Mouse (Mus musculus): ENCODE data around the gene Adamtsl5.

DNA sequence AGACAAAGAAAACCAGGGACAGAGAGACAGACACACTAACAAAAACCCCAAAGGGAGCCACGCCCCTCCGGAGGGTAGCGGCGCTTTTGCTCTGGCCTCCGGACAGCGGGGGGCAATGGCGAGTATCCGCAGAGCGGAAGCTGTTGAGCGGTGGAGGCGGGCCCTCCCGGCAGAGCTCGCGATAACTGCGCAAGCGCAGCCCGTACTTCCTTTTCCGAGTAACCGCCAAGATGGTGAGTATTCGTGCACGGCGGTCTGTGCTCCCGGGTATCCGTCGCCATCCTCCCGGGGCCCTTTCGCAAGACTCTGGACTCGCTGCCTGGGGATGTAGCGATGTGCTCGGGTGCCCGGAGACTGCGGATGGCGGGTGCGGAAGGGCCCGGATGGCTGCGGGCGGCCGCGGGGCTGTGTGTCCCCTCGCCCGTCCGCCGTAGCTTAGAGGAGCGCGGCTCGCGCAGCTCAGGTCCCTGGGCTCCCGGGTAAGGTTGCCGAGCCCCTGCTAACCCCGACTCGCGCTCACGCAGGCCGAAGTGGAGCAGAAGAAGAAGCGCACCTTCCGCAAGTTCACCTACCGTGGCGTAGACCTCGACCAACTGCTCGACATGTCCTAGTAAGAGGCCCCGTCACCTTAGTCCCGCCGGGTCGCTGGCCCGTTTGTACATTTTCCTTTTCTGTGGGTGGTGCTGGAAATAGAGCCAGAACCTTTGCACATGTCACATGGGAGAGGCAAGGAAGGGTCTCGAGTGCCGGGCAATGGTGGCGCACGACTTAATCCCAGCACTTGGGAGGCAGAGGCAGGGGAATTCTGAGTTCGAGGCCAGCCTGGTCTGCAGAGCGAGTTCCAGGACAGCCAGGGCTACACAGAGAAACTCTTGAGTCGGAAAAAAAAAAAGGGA is 55.7 kb downstream of the Adamtsl5 start, which contains the start of gene Rps15:
- TF ChIP-seq CTCF (IDR thresholded peaks at IDR 0.05; ENCODE audit: low read depth): peak; percentile 66
- TF ChIP-seq EP300 (IDR thresholded peaks at IDR 0.05; ENCODE audit: low read depth): 0 out of 2 replicates have a peak, but pooled peaks have one; percentile 43

Data from heart, postnatal 0 days (tissue).